Mouse (Mus musculus): Measurements from ENCODE around the gene Akap6.

Gene Akap6

GRCm38 (mm10) chr12:52688712-52689111, 10.5 kb upstream of the Akap6 start:
- Histone ChIP-seq H3K36me3 (ENCODE audit: insufficient read depth, low read length) (no peaks in the 10 kb centered on the region), H3K9me3 (ENCODE audit: low read length) (no peaks in the 10 kb centered on the region), H3K27me3 (ENCODE audit: insufficient read depth, low read length) (no peaks in the 10 kb centered on the region), H3K4me3 (replicated peaks; ENCODE audit: low read length) (no peak overlapping the region), H3K4me1 (replicated peaks; ENCODE audit: low read depth, low read length) (no peaks in the 10 kb centered on the region)
- no peak for TF ChIP-seq POU5F1 (IDR thresholded peaks at IDR 0.05; ENCODE audit: borderline replicate concordance, low read length)
- no peak for TF ChIP-seq CTCF (conservative IDR thresholded peaks at IDR 0.05; ENCODE audit: low read length)
- TF ChIP-seq NANOG (IDR thresholded peaks at IDR 0.05; ENCODE audit: borderline replicate concordance, low read length) = no peak

DNA sequence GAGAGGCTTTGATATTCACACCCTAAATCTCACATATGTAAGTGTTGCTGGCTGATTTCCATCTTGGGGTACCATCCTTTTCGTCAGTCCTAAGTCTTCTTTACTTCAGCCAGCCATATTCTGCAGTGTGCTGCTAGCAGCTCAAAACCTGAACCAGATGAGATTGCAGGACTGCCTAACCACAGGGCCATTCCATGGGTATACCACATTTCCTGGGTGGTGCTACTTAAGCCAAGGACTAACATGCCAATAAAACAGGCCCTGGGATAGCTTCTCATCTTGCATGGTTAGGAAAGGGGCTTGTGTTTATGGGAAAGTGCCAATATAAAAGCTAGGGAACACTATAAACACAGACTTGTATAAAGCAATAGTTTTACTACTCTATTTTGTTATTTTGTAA, 7.6 kb upstream of the Akap6 start:
- Histone ChIP-seq H3K27me3 (ENCODE audit: insufficient read depth, low read length) (no peaks in the 10 kb centered on the region), H3K9me3 (ENCODE audit: low read length) (no peaks in the 10 kb centered on the region), H3K4me3 (replicated peaks; ENCODE audit: low read length) (no peak overlapping the region), H3K36me3 (ENCODE audit: insufficient read depth, low read length) (no peaks in the 10 kb centered on the region), H3K4me1 (replicated peaks; ENCODE audit: low read depth, low read length) (no peaks in the 10 kb centered on the region)
- no peak for TF ChIP-seq POU5F1 (IDR thresholded peaks at IDR 0.05; ENCODE audit: borderline replicate concordance, low read length)
- no peak for TF ChIP-seq CTCF (conservative IDR thresholded peaks at IDR 0.05; ENCODE audit: low read length)
- TF ChIP-seq NANOG (IDR thresholded peaks at IDR 0.05; ENCODE audit: borderline replicate concordance, low read length) = no peak

GRCm38 (mm10) chr12:52692290-52692974, 6.8 kb upstream of the Akap6 start:
- Histone ChIP-seq H3K9me3 (ENCODE audit: low read length) (no peaks in the 10 kb centered on the region), H3K27me3 (ENCODE audit: insufficient read depth, low read length) (no peaks in the 10 kb centered on the region), H3K4me3 (replicated peaks; ENCODE audit: low read length) (no peak overlapping the region), H3K4me1 (replicated peaks; ENCODE audit: low read depth, low read length) (no peaks in the 10 kb centered on the region), H3K36me3 (ENCODE audit: insufficient read depth, low read length) (no peaks in the 10 kb centered on the region)
- TF ChIP-seq CTCF (conservative IDR thresholded peaks at IDR 0.05; ENCODE audit: low read length) = no peak
- no peak for TF ChIP-seq NANOG (IDR thresholded peaks at IDR 0.05; ENCODE audit: borderline replicate concordance, low read length)
- TF ChIP-seq POU5F1 (IDR thresholded peaks at IDR 0.05; ENCODE audit: borderline replicate concordance, low read length) = no peak

- Histone ChIP-seq H3K27me3 (ENCODE audit: insufficient read depth, low read length) (0 out of 2 replicates have a peak, but pooled peaks cover 3% of the 10 kb centered on the region), H3K4me1 (replicated peaks; ENCODE audit: low read depth, low read length) (peaks cover 8% of the 10 kb centered on the region), H3K9me3 (ENCODE audit: low read length) (no peaks in the 10 kb centered on the region), H3K4me3 (replicated peaks; ENCODE audit: low read length) (no peak overlapping the region), H3K36me3 (ENCODE audit: insufficient read depth, low read length) (no peaks in the 10 kb centered on the region)
- TF ChIP-seq NANOG (IDR thresholded peaks at IDR 0.05; ENCODE audit: borderline replicate concordance, low read length) (no peak), POU5F1 (IDR thresholded peaks at IDR 0.05; ENCODE audit: borderline replicate concordance, low read length) (no peak), CTCF (conservative IDR thresholded peaks at IDR 0.05; ENCODE audit: low read length) (no peak)
Observed at GRCm38 (mm10) chr12:52697407-52698109, 1.6 kb upstream of the Akap6 start.

DNA sequence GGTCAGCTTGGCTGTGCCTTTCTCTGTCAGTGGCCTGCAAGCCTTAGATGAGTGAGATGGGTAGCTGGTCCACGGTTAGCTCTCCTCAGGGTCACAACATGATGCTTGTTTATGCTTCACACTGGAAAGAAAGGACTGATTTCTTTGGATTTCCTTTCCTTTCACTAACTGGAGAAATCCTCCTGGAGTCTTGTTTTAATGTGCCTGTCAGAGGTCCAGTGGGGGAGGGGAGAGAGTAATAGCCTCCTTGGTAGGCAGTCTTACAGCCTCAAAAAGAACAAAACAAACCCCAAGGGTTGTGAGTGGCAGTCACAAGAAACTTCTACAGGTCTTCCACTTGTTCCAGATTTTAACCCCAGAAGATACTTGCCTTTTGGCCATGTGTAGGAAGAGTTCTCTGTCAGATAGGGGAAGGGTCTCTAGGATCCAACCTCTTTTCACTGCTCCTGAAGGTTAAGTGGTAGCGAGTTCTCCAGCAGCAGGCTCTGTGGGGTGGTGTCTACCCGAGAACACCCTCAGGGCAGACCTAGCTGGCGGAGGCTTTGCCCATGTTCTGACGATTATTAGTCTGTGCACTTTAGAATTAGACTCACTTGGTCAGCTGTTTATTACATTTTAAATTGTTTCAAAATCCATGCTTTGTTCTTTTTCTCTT, 780 bp upstream of the Akap6 start:
- Histone ChIP-seq H3K4me1 (replicated peaks; ENCODE audit: low read depth, low read length) (peaks cover 8% of the 10 kb centered on the region), H3K4me3 (replicated peaks; ENCODE audit: low read length) (no peak overlapping the region), H3K36me3 (ENCODE audit: insufficient read depth, low read length) (no peaks in the 10 kb centered on the region), H3K9me3 (ENCODE audit: low read length) (no peaks in the 10 kb centered on the region), H3K27me3 (ENCODE audit: insufficient read depth, low read length) (0 out of 2 replicates have a peak, but pooled peaks cover 3% of the 10 kb centered on the region)
- TF ChIP-seq POU5F1 (IDR thresholded peaks at IDR 0.05; ENCODE audit: borderline replicate concordance, low read length) = no peak
- no peak for TF ChIP-seq NANOG (IDR thresholded peaks at IDR 0.05; ENCODE audit: borderline replicate concordance, low read length)
- TF ChIP-seq CTCF (conservative IDR thresholded peaks at IDR 0.05; ENCODE audit: low read length) = no peak

GRCm38 (mm10) chr12:52699961-52700696, 946 bp downstream of the Akap6 start:
- TF ChIP-seq POU5F1 (IDR thresholded peaks at IDR 0.05; ENCODE audit: borderline replicate concordance, low read length) = no peak
- no peak for TF ChIP-seq CTCF (conservative IDR thresholded peaks at IDR 0.05; ENCODE audit: low read length)
- no peak for TF ChIP-seq NANOG (IDR thresholded peaks at IDR 0.05; ENCODE audit: borderline replicate concordance, low read length)
- Histone ChIP-seq H3K4me1 (replicated peaks; ENCODE audit: low read depth, low read length) (peaks cover 8% of the 10 kb centered on the region), H3K36me3 (ENCODE audit: insufficient read depth, low read length) (no peaks in the 10 kb centered on the region), H3K27me3 (ENCODE audit: insufficient read depth, low read length) (0 out of 2 replicates have a peak, but pooled peaks cover 3% of the 10 kb centered on the region), H3K9me3 (ENCODE audit: low read length) (no peaks in the 10 kb centered on the region), H3K4me3 (replicated peaks; ENCODE audit: low read length) (peak overlapping the region; percentile 62)

DNA sequence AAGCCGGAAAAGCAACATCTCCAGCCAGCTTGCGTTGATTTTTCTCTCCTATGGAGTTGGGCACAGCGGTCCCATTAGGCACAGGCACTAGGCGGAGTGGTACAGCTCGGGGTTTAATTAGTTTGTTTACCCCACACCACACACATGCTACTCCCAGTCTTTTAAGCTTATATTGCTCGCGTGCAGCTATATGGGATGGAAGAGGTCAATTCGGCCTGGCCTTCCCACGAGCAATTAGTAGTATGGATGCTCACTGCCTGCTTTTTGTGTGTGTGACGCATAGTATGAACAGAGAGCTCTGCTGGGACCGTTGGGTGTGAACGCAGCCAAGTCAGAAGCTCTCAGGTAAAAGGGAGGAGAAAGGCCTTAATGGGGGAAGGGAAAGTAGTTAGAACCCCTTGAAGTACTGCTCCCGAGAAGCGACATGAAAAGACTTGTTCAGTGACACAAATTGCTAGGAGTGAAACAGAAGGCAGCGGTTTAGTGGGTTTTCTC, 1.6 kb downstream of the Akap6 start:
- Histone ChIP-seq H3K27me3 (ENCODE audit: insufficient read depth, low read length) (0 out of 2 replicates have a peak, but pooled peaks cover 3% of the 10 kb centered on the region), H3K36me3 (ENCODE audit: insufficient read depth, low read length) (no peaks in the 10 kb centered on the region), H3K4me3 (replicated peaks; ENCODE audit: low read length) (peak overlapping the region; percentile 62), H3K9me3 (ENCODE audit: low read length) (no peaks in the 10 kb centered on the region), H3K4me1 (replicated peaks; ENCODE audit: low read depth, low read length) (peaks cover 8% of the 10 kb centered on the region)
- TF ChIP-seq CTCF (conservative IDR thresholded peaks at IDR 0.05; ENCODE audit: low read length) (no peak), NANOG (IDR thresholded peaks at IDR 0.05; ENCODE audit: borderline replicate concordance, low read length) (no peak), POU5F1 (IDR thresholded peaks at IDR 0.05; ENCODE audit: borderline replicate concordance, low read length) (no peak)

Measured in E14TG2a.4 (cell line).